In genomic region chr4:58129844-58130243, GRCm38 (mm10) we compare ENCODE assay signal across 28 mouse cellular contexts.
"Had no signal": no experiment of that assay in that cellular context is flagged by ENCODE, and none has a peak within 500 bp of the region (broad histone marks: within the 10 kb centered on the region; RNA-seq: fewer than 3 reads in every experiment).

No protein-coding gene starts in this region.

- H3K4me1 ChIP-seq: embryonic facial prominence, embryonic 10.5 days; embryonic facial prominence, embryonic 12.5 days; embryonic facial prominence, embryonic 13.5 days; embryonic facial prominence, embryonic 15.5 days; forebrain, embryonic 13.5 days had no signal

- H3K9ac ChIP-seq: embryonic facial prominence, embryonic 12.5 days; embryonic facial prominence, embryonic 13.5 days; embryonic facial prominence, embryonic 15.5 days; forebrain, embryonic 12.5 days; forebrain, embryonic 13.5 days; forebrain, embryonic 15.5 days; forebrain, postnatal 0 days had no signal

- H3K36me3 ChIP-seq: embryonic facial prominence, embryonic 10.5 days; embryonic facial prominence, embryonic 12.5 days; embryonic facial prominence, embryonic 15.5 days; forebrain, embryonic 10.5 days; forebrain, embryonic 12.5 days; forebrain, embryonic 15.5 days had no signal

- H3K9me3 ChIP-seq: embryonic facial prominence, embryonic 10.5 days; embryonic facial prominence, embryonic 12.5 days; embryonic facial prominence, embryonic 13.5 days; embryonic facial prominence, embryonic 15.5 days; forebrain, embryonic 10.5 days; forebrain, embryonic 12.5 days; forebrain, embryonic 13.5 days; forebrain, embryonic 15.5 days had no signal

- H3K4me3 ChIP-seq: embryonic facial prominence, embryonic 10.5 days; embryonic facial prominence, embryonic 12.5 days; embryonic facial prominence, embryonic 13.5 days; embryonic facial prominence, embryonic 15.5 days; erythroblast, embryonic 14.5 days; forebrain, embryonic 10.5 days; forebrain, embryonic 12.5 days; forebrain, embryonic 13.5 days; forebrain, embryonic 15.5 days; gastrocnemius, adult 2 months; heart, adult 2 months had no signal

- ATAC-seq: forebrain, embryonic 13.5 days; forebrain, embryonic 14.5 days; forebrain, embryonic 15.5 days; forebrain, embryonic 16.5 days; forebrain, postnatal 0 days had no signal

- H3K4me2 ChIP-seq: embryonic facial prominence, embryonic 12.5 days; embryonic facial prominence, embryonic 13.5 days; embryonic facial prominence, embryonic 15.5 days; forebrain, embryonic 12.5 days; forebrain, embryonic 13.5 days; forebrain, embryonic 15.5 days had no signal

- DNase-seq: cerebellum, adult 2 months; cerebellum, adult 8-10 months; cerebellum, adult 9-10 months; cerebellum, adult 9-11 months; cerebellum, postnatal 10 days; cerebellum, postnatal 14 days; cerebellum, postnatal 25 days; cerebellum, postnatal 36 days; embryo, embryonic 11 days; forebrain, postnatal 0 days; gastrocnemius, adult 2 months; gastrocnemius, postnatal 10 days; gastrocnemius, postnatal 14 days; gastrocnemius, postnatal 25 days; gastrocnemius, postnatal 36 days; heart, adult 18-20 months; heart, adult 2 months had no signal

- H3K27ac ChIP-seq: embryonic facial prominence, embryonic 10.5 days; embryonic facial prominence, embryonic 12.5 days; embryonic facial prominence, embryonic 13.5 days; embryonic facial prominence, embryonic 15.5 days; forebrain, embryonic 10.5 days; forebrain, embryonic 12.5 days; forebrain, embryonic 13.5 days; forebrain, embryonic 15.5 days; gastrocnemius, adult 2 months; heart, adult 2 months had no signal

- H3K27me3 ChIP-seq: embryonic facial prominence, embryonic 12.5 days; embryonic facial prominence, embryonic 13.5 days; embryonic facial prominence, embryonic 15.5 days; forebrain, embryonic 15.5 days had no signal
